Mouse (Mus musculus) neural tube, embryonic 11.5 days (tissue): ENCODE measurements around the gene Glod4. TPM values are rescaled to one million over a fixed set of nuclear protein-coding genes. Genes with fewer than 3 reads are reported as not detected.
A peak's percentile ranks its signal among the peaks of the same experiment; 100 is the strongest.

Source experiments
- ATAC-seq: fragments of 200-750 bp; cut with Nextera tagmentation; 2 replicates; pipeline ENCODE4 v1.8.0; 2017; ENCODE audit warnings: moderate number of reproducible peaks, mild to moderate bottlenecking, moderate TSS enrichment, moderate library complexity; ENCODE audit not compliant: insufficient read depth, low FRiP score, low TSS enrichment
- DNase-seq: peaks from one replicate; pipeline ENCODE4 v3.0.0-alpha.2; 2015; ENCODE audit warnings: low spot score
- H3K27ac ChIP-seq: fragments of 300-500 bp; sonication (generic); 2 replicates; pipeline ENCODE4 v1.5.1; 2014; ENCODE audit warnings: low read depth, mild to moderate bottlenecking, low read length
- H3K27me3 ChIP-seq: fragments of 300-500 bp; sonication (generic); 2 replicates; pipeline ENCODE4 v1.6.1; 2014; ENCODE audit warnings: mild to moderate bottlenecking, low read length, mixed read lengths; ENCODE audit not compliant: control insufficient read depth, insufficient read depth
- H3K36me3 ChIP-seq: fragments of 300-500 bp; sonication (generic); 2 replicates; pipeline ENCODE4 v1.6.1; 2014; ENCODE audit warnings: mild to moderate bottlenecking, low read length, moderate library complexity, mixed read lengths; ENCODE audit not compliant: control insufficient read depth, insufficient read depth
- H3K4me1 ChIP-seq: fragments of 300-500 bp; sonication (generic); 2 replicates; pipeline ENCODE4 v1.6.1; 2014; ENCODE audit warnings: low read length, mixed read lengths; ENCODE audit not compliant: control insufficient read depth, insufficient read depth
- H3K4me2 ChIP-seq: fragments of 300-500 bp; sonication (generic); 2 replicates; pipeline ENCODE4 v1.6.1; 2014; ENCODE audit warnings: low read depth, mild to moderate bottlenecking, moderate library complexity
- H3K4me3 ChIP-seq: fragments of 300-500 bp; sonication (generic); 2 replicates; pipeline ENCODE4 v1.5.1; 2014; ENCODE audit warnings: low read depth, low read length
- H3K9ac ChIP-seq: fragments of 300-500 bp; sonication (generic); 2 replicates; pipeline ENCODE4 v1.6.1; 2014; ENCODE audit warnings: mild to moderate bottlenecking, low read length
- H3K9me3 ChIP-seq: fragments of 300-500 bp; sonication (generic); 2 replicates; pipeline ENCODE4 v1.6.1; 2016; ENCODE audit warnings: low read length; ENCODE audit not compliant: control insufficient read depth
- WGBS: fragments of 180-500 bp; shearing (Covaris S2); extraction: QIAGEN DNeasy Blood & Tissue Kit; methylation state at CpG from one replicate; pipeline ENCODE4 v1.1.7; 2014; 5-methylcytosine and 5-hydroxymethylcytosine counted together
- polyA plus RNA-seq: library from polyadenylated mRNA; unstranded; fragments of >200 nt; fragmentation: Nextera tagmentation; extraction: Ambion mirVana; gene quantifications from 2 replicates; pipeline ENCODE4 v1.2.1, GENCODE M21; 2014

The Glod4 gene
- polyA plus RNA-seq, 1 experiment from 2014 or later = 116 TPM

GRCm38 (mm10) chr11:76099193-76099975, 144.1 kb downstream of the Glod4 start:
- H3K4me3 ChIP-seq = no peak overlapping the region
- no peaks in the 10 kb centered on the region for H3K9me3 ChIP-seq
- no peak overlapping the region for H3K9ac ChIP-seq
- no peaks in the 10 kb centered on the region for H3K4me1 ChIP-seq
- no peak for DNase-seq
- H3K27ac ChIP-seq = no peak overlapping the region
- ATAC-seq = no peak
- H3K4me2 ChIP-seq = no peak overlapping the region
- no peaks in the 10 kb centered on the region for H3K36me3 ChIP-seq
- no peaks in the 10 kb centered on the region for H3K27me3 ChIP-seq
- WGBS = 54% methylated on average over 4 of the region's 4 CpGs

GRCm38 (mm10) chr11:76093610-76094009, 149.9 kb downstream of the Glod4 start:
- no peaks in the 10 kb centered on the region for H3K27me3 ChIP-seq
- no peaks in the 10 kb centered on the region for H3K4me1 ChIP-seq
- no peak overlapping the region for H3K4me2 ChIP-seq
- H3K4me3 ChIP-seq = no peak overlapping the region
- H3K27ac ChIP-seq = no peak overlapping the region
- no peak overlapping the region for H3K9ac ChIP-seq
- no peaks in the 10 kb centered on the region for H3K9me3 ChIP-seq
- DNase-seq = no peak
- no peak for ATAC-seq
- WGBS = 90% methylated on average over 8 of the region's 8 CpGs
- H3K36me3 ChIP-seq = no peaks in the 10 kb centered on the region; the same call in 1 of the 2 replicates

GRCm38 (mm10) chr11:76089776-76090175, 153.7 kb downstream of the Glod4 start:
- H3K36me3 ChIP-seq = no peaks in the 10 kb centered on the region; the same call in 1 of the 2 replicates
- no peak overlapping the region for H3K27ac ChIP-seq
- no peak overlapping the region for H3K4me3 ChIP-seq
- no peak overlapping the region for H3K4me2 ChIP-seq
- WGBS = 95% methylated on average over 6 of the region's 6 CpGs
- no peaks in the 10 kb centered on the region for H3K4me1 ChIP-seq
- H3K9me3 ChIP-seq = no peaks in the 10 kb centered on the region
- no peak for ATAC-seq
- no peak for DNase-seq
- no peaks in the 10 kb centered on the region for H3K27me3 ChIP-seq
- no peak overlapping the region for H3K9ac ChIP-seq

GRCm38 (mm10) chr11:76088506-76088905, 155.0 kb downstream of the Glod4 start:
- H3K27me3 ChIP-seq = no peaks in the 10 kb centered on the region
- no peaks in the 10 kb centered on the region for H3K9me3 ChIP-seq
- DNase-seq (no peak), ATAC-seq (no peak)
- H3K27ac ChIP-seq = no peak overlapping the region
- no peak overlapping the region for H3K4me2 ChIP-seq
- no peak overlapping the region for H3K4me3 ChIP-seq
- no peaks in the 10 kb centered on the region for H3K4me1 ChIP-seq
- H3K36me3 ChIP-seq = no peaks in the 10 kb centered on the region; the same call in 1 of the 2 replicates
- 86% methylated on average over 4 of the region's 4 CpGs for WGBS
- no peak overlapping the region for H3K9ac ChIP-seq

- Histone ChIP-seq H3K9ac (no peak overlapping the region), H3K36me3 (no peaks in the 10 kb centered on the region; the same call in 1 of the 2 replicates), H3K27ac (no peak overlapping the region), H3K4me3 (no peak overlapping the region), H3K27me3 (no peaks in the 10 kb centered on the region), H3K4me2 (no peak overlapping the region), H3K4me1 (no peaks in the 10 kb centered on the region), H3K9me3 (no peaks in the 10 kb centered on the region)
- no peak for ATAC-seq
- WGBS = 73% methylated on average over 5 of the region's 5 CpGs
- peak; percentile 35 for DNase-seq
These were observed 157.5 kb downstream of the Glod4 start for GRCm38 (mm10) chr11:76085898-76086591.

GRCm38 (mm10) chr11:76084943-76085342, 158.6 kb downstream of the Glod4 start:
- 79% methylated on average over 1 of the region's 1 CpGs for WGBS
- Histone ChIP-seq H3K4me3 (no peak overlapping the region), H3K36me3 (no peaks in the 10 kb centered on the region; the same call in none of the 2 replicates), H3K4me1 (no peaks in the 10 kb centered on the region), H3K9ac (no peak overlapping the region), H3K4me2 (no peak overlapping the region), H3K27me3 (no peaks in the 10 kb centered on the region), H3K9me3 (no peaks in the 10 kb centered on the region), H3K27ac (no peak overlapping the region)
- DNase-seq = no peak
- no peak for ATAC-seq

GRCm38 (mm10) chr11:76083941-76084367, 159.6 kb downstream of the Glod4 start:
- Histone ChIP-seq H3K4me2 (no peak overlapping the region), H3K36me3 (no peaks in the 10 kb centered on the region; the same call in 1 of the 2 replicates), H3K9ac (no peak overlapping the region), H3K27ac (no peak overlapping the region), H3K27me3 (no peaks in the 10 kb centered on the region), H3K9me3 (no peaks in the 10 kb centered on the region), H3K4me3 (no peak overlapping the region), H3K4me1 (no peaks in the 10 kb centered on the region)
- ATAC-seq = no peak
- no peak for DNase-seq
- WGBS = 36% methylated on average over 3 of the region's 3 CpGs

GRCm38 (mm10) chr11:76081048-76081640, 162.4 kb downstream of the Glod4 start:
- H3K9ac ChIP-seq = no peak overlapping the region
- no peak overlapping the region for H3K4me2 ChIP-seq
- no peaks in the 10 kb centered on the region for H3K9me3 ChIP-seq
- ATAC-seq (no peak), DNase-seq (no peak)
- H3K4me3 ChIP-seq = no peak overlapping the region
- 57% methylated on average over 6 of the region's 6 CpGs for WGBS
- no peak overlapping the region for H3K27ac ChIP-seq
- H3K4me1 ChIP-seq = no peaks in the 10 kb centered on the region
- H3K36me3 ChIP-seq = no peaks in the 10 kb centered on the region; the same call in 1 of the 2 replicates
- no peaks in the 10 kb centered on the region for H3K27me3 ChIP-seq
